Mouse (Mus musculus): Measurements from ENCODE around the gene Cenph. TPM values are rescaled to one million over a fixed set of nuclear protein-coding genes. Genes with fewer than 3 reads are reported as not detected.

Gene Cenph
- total RNA-seq (2023) = 1 to 10 TPM; 1.5 to 1.6 TPM

DNA sequence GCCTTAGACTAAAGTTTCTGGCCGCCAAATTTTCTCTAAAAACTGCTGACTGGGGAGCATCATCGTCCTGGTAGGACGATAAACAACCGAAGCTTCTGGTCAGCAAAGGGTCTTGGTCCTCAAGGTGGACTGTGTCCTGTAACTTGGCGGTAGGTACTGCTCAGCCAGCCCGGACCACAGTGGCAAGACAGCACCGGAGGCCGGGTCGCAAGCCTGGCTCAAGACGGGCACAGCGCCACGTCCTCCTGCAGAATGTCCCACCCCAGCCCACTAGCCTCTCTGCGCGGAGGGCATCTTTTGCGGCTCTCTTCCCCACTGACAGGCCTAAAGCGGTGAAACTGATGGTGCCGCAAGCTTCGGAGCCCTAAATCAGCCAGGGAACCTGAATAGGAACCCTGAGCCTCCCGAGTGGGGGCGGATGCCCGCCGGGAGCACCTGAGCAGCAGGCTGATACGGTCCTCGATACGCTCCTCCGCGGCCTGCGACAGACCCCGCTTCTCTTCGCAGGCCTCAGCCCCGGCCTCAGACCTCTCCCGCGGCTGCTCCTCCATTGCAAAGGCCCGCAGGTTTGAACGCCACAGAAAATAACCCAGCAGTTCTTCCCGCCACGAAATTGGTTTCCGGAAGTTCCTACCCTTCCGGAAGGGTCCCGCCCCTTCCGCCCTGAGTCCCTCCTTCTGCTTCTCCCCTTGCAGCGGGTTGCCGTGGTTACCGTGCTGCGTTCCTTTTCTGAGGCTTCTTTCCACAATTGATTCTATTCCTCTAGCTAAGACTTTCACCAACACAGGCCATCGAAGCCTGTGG is at the start of gene Cenph:
Cenph (minus strand) TSS at position 648 of the 804 bp plus-strand sequence.

GRCm38 (mm10) chr13:100786414-100786867 is 10.7 kb upstream of the Cenph start, which contains the start of gene Ccnb1:
Ccnb1 (minus strand) TSS chr13:100786570.

GRCm38 (mm10) chr13:100744036-100744744 is 31.5 kb downstream of the Cenph start, which contains the start of gene Mrps36:
Mrps36 (minus strand) TSS chr13:100744659.

GRCm38 (mm10) chr13:100730861-100731176 is 44.9 kb downstream of the Cenph start, which contains the start of gene Cdk7:
Cdk7 (minus strand) TSS chr13:100730939.

Other genes starting within 250 kb of the Cenph start
- not detected for gene Ocln, start 223.2 kb downstream of the Cenph start, total RNA-seq (2023)
- gene Marveld2, start 158.9 kb downstream of the Cenph start, total RNA-seq (2023) = 1 to 10 TPM; 3.0 to 3.2 TPM
- gene Ak6, start 124.9 kb downstream of the Cenph start, total RNA-seq (2023) = 10 to 100 TPM; 61.6 to 70.6 TPM
- gene Rad17, start 124.8 kb downstream of the Cenph start, total RNA-seq (2023) = 10 to 100 TPM; 21.3 to 23.1 TPM
- 10 to 100 TPM in 1 of 2 experiments, 1 to 10 TPM in 1; 8.3 to 16.2 TPM for gene Taf9, start 124.3 kb downstream of the Cenph start, total RNA-seq (2023)
- gene Ccdc125, start 106.2 kb downstream of the Cenph start, total RNA-seq (2023) = 10 to 100 TPM in 1 of 2 experiments, 1 to 10 TPM in 1; 10.0 to 17.8 TPM
- 10 to 100 TPM; 33.9 to 39.8 TPM for gene Cdk7, start 45.0 kb downstream of the Cenph start, total RNA-seq (2023)
- 10 to 100 TPM; 31.4 to 34.1 TPM for gene Mrps36, start 31.2 kb downstream of the Cenph start, total RNA-seq (2023)
- gene Ccnb1, start 10.7 kb upstream of the Cenph start, total RNA-seq (2023) = 1 to 10 TPM; 3.6 to 5.4 TPM
- 10 to 100 TPM; 45.8 to 49.5 TPM for gene Slc30a5, start 57.5 kb upstream of the Cenph start, total RNA-seq (2023)

Data from T-cell, adult 66 days (primary cell).